Mouse (Mus musculus): ENCODE measurements around the gene Rab11fip3.
A peak's percentile ranks its signal among the peaks of the same experiment; 100 is the strongest.

The Rab11fip3 gene

GRCm38 (mm10) chr17:26031583-26031982 is 37.8 kb downstream of the Rab11fip3 start:
- no peak for DNase-seq

GRCm38 (mm10) chr17:26028261-26028660 is 41.1 kb downstream of the Rab11fip3 start:
- no peak for DNase-seq

GRCm38 (mm10) chr17:26024674-26025073 is 44.7 kb downstream of the Rab11fip3 start:
- DNase-seq = no peak

DNA sequence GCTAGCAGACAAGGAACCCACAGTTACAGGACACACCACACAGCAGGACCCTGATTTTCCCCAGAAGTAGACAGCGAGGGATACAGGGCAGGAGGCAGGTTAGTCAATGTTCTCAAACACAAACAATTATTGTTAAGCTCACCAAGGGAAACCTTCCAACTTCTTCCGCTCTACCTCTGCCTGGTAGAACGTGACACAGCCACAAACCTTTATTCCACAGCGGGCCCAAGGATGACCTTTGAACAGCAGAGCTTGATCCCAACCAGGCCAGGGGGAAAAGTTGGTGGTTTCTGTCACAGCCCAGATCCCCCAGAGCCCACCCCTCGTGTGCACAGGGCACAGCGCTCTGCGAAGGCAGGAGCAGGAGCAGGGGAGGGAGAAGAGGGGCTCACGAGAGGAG is 45.4 kb downstream of the Rab11fip3 start:
- no peak for DNase-seq

DNA sequence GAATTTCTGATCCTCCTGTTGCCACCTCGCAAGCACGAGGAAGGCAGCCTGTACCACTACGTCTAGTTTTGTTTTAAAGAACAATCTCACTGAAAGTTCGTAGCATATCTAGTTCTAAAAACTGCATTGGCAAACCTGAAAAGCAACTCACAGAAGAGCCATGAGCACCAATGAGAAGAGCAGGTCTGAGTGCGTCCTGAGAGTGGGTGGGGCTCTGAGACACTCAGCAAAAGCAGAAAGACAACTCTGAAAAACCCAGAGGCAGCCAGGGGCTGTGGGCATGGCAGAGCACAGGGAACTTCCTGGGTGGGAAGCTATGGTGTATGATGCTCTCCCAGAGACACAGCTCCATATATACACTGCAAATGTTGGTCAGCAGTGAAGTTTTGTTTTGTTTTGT is 46.2 kb downstream of the Rab11fip3 start:
- DNase-seq = no peak

- no peak for DNase-seq
These were observed 47.5 kb downstream of the Rab11fip3 start for GRCm38 (mm10) chr17:26021728-26022341.

GRCm38 (mm10) chr17:26020848-26021347 is 48.5 kb downstream of the Rab11fip3 start:
- DNase-seq = no peak

- DNase-seq = no peak
These were observed 51.0 kb downstream of the Rab11fip3 start for GRCm38 (mm10) chr17:26018388-26018787.

- DNase-seq = no peak
These were observed 51.4 kb downstream of the Rab11fip3 start for GRCm38 (mm10) chr17:26017949-26018348.

- DNase-seq = no peak
These were observed 52.3 kb downstream of the Rab11fip3 start for GRCm38 (mm10) chr17:26017021-26017420.

GRCm38 (mm10) chr17:26013711-26014110 is 55.6 kb downstream of the Rab11fip3 start:
- no peak for DNase-seq

DNA sequence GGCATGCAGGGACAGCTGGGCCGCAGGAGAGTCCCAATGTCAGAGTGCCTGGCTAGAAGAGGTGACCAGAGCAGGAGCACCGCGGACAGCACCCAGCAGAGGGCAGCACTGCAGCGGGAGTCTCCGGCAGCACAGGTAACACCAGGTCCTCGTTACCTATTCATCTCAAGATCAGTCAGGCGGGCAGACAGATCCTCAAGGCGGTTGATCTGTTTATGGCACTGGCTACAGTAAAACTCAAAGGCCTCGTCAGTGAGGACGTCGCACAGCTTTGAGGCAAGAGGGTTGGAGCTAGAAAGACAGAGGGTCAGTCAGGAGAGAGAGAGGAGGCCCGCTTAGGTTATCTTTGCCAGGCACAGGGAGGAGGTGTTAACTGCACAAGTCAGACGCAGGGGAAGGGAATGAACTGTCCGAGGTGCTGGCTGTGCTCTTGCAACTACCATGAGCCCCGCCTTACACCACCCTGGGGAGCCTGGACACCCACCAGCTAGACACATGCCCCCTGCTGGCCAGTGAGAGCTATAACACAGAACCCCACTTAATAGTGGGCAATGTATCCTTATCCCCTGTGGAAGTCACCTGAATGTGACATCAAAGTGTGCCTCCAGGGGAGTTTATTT is 57.4 kb downstream of the Rab11fip3 start:
- DNase-seq = peak; percentile 71

DNA sequence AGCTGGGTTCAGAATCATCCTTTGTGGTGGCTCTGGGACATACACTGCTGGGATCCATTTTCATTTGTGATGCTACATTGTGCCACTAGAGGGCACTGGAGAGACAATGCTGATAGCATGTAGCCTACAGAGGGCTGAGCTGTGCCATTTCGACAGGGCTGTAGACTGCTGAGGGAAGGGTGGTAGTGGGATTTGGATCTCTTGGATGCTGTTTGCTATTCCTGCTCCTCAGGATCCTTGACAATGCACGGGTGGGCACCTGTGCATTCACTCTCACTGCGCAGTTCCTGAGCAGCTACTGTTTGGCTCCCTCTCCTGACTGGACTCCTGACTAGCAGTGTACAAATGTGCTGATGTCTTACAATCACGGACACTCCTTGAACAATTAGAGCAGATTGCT is 59.8 kb downstream of the Rab11fip3 start:
- peak; percentile 79 for DNase-seq

- DNase-seq = no peak
These were observed 60.6 kb downstream of the Rab11fip3 start for GRCm38 (mm10) chr17:26008787-26009186.

DNA sequence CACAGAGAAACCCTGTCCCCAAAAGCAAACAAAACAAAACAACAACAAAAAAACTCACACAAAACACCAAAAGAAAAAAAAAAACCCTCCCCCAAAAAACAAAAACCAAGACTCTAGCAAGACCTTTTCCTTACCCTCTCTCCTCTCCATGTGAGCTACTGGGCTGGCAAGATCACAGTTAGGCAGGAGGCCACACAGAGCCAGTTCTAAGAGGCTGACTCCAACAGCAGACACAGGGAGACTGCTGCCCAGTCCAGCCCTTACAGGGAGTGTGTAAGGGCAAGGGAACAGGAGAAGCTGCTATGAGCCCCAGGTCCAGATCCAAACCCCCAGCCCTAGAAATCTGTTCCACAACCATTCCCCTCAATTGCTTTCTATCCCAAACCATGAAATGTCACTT is 61.0 kb downstream of the Rab11fip3 start:
- DNase-seq = no peak

- no peak for DNase-seq
These were observed 61.7 kb downstream of the Rab11fip3 start for GRCm38 (mm10) chr17:26007646-26008045.

GRCm38 (mm10) chr17:26005731-26006450 is 63.5 kb downstream of the Rab11fip3 start:
- no peak for DNase-seq

DNA sequence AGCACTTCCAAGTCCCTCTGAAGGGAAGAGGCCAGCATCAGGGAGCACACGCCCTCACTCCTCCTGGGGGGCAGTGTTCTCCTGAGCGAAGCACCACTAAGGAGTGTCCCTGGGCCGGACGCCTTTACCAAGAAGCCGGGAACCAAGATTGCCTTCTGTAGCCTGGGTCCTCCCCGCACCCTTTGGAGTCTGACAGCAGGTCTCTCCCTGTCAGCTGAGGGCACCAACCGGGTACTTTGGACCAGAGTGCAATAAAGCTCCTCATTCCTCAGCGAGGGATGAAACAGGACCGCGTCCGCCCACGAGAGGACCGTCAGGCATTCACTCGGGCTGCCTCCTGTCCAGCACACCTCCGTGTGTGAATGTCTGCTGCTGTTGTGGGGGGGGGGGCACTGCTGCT is 64.6 kb downstream of the Rab11fip3 start:
- DNase-seq = no peak

DNA sequence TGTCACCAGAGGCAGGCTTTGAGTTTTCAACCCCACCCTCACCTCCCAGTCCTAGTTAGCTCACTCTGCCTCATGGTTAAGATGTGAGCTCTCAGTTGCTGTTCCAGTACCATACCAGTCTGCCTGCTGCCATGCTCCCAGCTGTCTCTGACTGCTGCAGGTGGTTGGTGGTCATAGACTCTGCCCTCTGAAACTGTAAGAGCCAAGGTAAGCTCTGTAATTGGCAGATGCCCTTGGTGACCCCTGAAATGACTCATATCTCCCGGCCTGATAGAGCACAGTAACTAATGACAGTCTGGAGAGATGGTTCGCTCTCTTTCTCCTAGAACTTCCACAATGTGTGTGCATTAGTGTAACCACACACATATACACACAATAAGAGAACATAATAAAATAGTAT is 65.5 kb downstream of the Rab11fip3 start:
- DNase-seq = no peak

DNA sequence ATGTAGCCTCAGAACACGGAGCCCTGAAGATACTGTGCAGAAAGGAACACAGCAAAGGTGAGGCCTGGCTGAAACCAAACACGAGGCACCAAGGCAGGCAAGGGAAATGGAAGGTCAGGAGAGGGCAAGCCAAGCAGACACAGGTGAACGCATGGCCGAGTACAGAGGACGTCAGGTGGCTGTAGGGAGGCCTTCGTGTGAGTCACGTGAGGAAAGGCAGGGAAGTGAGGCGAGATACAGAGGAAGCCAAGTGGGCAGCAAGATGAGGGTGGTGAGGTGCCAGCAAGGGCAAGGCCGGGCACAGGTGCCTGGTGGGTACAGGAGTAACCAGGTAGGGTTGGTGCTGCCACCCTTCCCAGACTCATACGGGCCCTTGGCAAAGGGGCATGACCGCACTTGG is 70.9 kb downstream of the Rab11fip3 start:
- no peak for DNase-seq

- DNase-seq = no peak
These were observed 75.9 kb downstream of the Rab11fip3 start for GRCm38 (mm10) chr17:25993489-25993888.

- no peak for DNase-seq
These were observed 77.1 kb downstream of the Rab11fip3 start for GRCm38 (mm10) chr17:25992274-25992673.

GRCm38 (mm10) chr17:25990331-25990730 is 79.0 kb downstream of the Rab11fip3 start:
- no peak for DNase-seq

Measured in right cerebral cortex, postnatal 4 days (tissue).